Mouse (Mus musculus): ENCODE data around the gene Snrnp70.
A peak's percentile ranks its signal among the peaks of the same experiment; 100 is the strongest.

The Snrnp70 gene

GRCm38 (mm10) chr7:45337469-45337868, 58.1 kb downstream of the Snrnp70 start:
- no peak for DNase-seq (ENCODE audit: low spot score)

DNA sequence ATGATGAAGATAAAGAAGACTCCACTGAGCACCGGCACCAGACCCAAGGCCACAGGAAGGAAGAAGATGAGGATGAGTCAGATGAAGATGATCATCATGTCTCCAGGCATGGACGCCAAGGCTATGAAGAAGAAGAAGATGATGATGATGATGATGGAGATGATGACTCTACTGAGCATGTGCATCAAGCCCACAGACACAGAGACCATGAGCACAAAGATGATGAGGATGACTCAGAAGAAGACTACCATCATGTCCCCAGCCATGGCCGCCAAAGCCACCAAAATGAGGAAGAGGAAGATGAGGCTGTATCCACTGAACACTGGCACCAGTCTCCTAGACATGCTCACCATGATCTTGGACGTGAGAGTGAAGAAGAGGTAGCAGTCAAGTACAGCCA, 59.2 kb downstream of the Snrnp70 start:
- DNase-seq (ENCODE audit: low spot score) = no peak

DNA sequence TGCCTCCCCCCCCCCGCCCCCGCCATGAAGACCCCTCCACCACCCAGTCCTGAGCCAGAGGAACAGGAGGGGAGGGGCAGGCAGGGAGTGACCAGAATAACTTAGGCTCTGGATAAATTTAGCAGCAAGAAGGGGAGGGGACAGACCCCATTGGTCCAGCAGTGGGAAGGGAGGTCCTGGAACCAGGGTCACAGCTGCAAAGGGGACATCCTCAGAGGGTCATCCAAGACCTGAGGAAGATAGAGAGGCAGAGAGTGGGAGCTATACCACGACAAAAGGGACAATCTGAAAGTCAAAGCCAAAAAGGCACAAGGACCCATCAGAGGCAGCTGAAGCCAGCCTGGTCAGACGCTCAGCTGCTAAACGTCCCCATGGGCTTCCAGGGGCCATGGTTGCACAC, 60.5 kb downstream of the Snrnp70 start, which contains the start of gene Hrc:
Gene Hrc (plus strand): TSS at position 235 of the 400 bp plus-strand sequence.
- no peak for DNase-seq (ENCODE audit: low spot score)

DNA sequence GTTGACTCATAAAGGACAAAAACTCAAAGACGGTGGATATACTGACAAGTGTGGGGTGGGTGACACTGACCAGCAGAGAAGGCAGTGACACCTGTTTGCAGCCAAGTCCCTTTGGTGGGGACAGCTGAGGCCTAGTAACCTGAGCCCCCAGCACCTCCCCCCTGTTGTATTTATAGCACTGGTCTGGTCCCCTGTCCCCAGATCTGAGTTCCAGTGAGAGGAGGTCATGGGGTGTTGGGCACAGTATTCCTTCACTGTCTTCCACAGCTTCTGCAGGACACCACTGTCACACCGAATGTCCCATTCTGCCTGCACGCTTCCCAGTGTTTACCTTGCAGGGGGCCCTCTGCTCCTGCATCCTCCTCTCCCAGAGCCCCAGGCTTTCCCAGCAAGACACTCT, 60.9 kb downstream of the Snrnp70 start:
- no peak for DNase-seq (ENCODE audit: low spot score)

DNA sequence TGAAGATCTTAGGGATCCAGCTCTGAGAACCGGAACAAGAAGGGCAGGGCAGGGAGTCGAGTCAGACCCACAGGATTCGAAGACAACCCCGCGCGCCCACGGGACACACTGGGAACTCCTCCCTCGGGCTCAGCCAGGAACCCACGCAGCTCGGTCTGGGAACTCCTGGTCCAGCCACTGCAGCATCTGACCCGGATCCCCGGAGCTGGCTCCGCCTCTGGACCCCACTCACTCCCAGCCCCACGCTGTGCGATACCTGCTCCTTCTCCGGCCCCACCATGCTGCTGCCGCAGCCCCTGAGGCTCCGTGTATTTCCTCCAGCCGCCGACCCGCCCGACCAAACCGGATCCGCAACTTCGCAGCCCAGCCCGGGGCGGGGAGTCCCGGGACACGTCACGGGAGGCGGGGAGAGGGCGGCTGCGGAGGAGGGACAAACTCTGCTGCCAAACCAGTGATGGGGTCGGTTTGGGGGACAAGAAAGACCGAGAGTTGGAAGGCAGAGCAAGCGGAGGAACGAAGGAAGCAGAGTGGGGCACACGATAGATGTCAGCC, 62.0 kb downstream of the Snrnp70 start, which contains the start of gene Trpm4:
Gene Trpm4 (minus strand): TSS at position 350 of the 552 bp plus-strand sequence.
- DNase-seq (ENCODE audit: low spot score) = peak; percentile 71

- DNase-seq (ENCODE audit: low spot score) = no peak
These were observed 62.7 kb downstream of the Snrnp70 start for GRCm38 (mm10) chr7:45332685-45333425.

DNA sequence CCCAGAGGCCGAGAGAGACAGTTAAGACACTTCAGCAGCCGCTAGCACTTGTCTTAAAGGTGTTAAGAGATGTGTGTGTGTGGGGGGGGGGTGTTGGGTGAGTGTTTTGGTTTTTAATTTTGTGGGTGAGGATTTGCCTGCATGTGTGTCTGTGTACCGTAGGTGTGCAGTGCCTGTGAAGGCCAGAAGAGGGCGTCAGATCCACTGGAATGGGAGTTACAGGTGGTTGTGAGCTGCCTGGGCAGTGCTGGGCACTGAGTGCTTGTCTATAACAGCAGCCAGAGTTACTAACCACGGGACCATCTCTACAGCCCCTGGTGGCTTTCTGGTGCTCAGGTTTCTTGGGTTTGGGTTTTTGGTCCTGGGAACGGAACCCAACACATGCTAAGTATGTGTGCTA, 64.0 kb downstream of the Snrnp70 start:
- no peak for DNase-seq (ENCODE audit: low spot score)

- DNase-seq (ENCODE audit: low spot score) = no peak
These were observed 66.6 kb downstream of the Snrnp70 start for GRCm38 (mm10) chr7:45328841-45329475.
